Mouse (Mus musculus): ENCODE measurements around the gene F11r. TPM values are rescaled to one million over a fixed set of nuclear protein-coding genes. Genes with fewer than 3 reads are reported as not detected.
"Not testable (repeated sequence)": the region's sequence is repeated elsewhere in the genome, so short reads cannot be mapped to it uniquely, and the experiment has no call there.

Gene F11r
- total RNA-seq, 2 experiments from 2014 or later: 0.33 TPM; not detected in 1

- no peak for ATAC-seq (ENCODE audit: poor library complexity, severe bottlenecking)
Measured at GRCm38 (mm10) chr1:171469678-171470077, 32.3 kb downstream of the F11r start.

- ATAC-seq (ENCODE audit: poor library complexity, severe bottlenecking): peak; percentile 56; the same call in 1 of the 2 replicates
Measured at GRCm38 (mm10) chr1:171470371-171470871, 33.1 kb downstream of the F11r start.

- peak; percentile 89 for ATAC-seq (ENCODE audit: poor library complexity, severe bottlenecking)
Measured at GRCm38 (mm10) chr1:171470896-171471295, 33.6 kb downstream of the F11r start.

- ATAC-seq (ENCODE audit: poor library complexity, severe bottlenecking): no peak
Measured at GRCm38 (mm10) chr1:171471452-171471851, 34.1 kb downstream of the F11r start.

GRCm38 (mm10) chr1:171471941-171472340 is 34.6 kb downstream of the F11r start:
- not testable (repeated sequence) for ATAC-seq (ENCODE audit: poor library complexity, severe bottlenecking)

- no peak for ATAC-seq (ENCODE audit: poor library complexity, severe bottlenecking)
Measured at GRCm38 (mm10) chr1:171473506-171473905, 36.2 kb downstream of the F11r start.

GRCm38 (mm10) chr1:171473920-171474640 is 36.7 kb downstream of the F11r start:
- ATAC-seq (ENCODE audit: poor library complexity, severe bottlenecking): no peak

- ATAC-seq (ENCODE audit: poor library complexity, severe bottlenecking): no peak
Measured at GRCm38 (mm10) chr1:171477123-171477522, 39.8 kb downstream of the F11r start.

GRCm38 (mm10) chr1:171477758-171478545 is 40.6 kb downstream of the F11r start:
- ATAC-seq (ENCODE audit: poor library complexity, severe bottlenecking): peak; percentile 82

GRCm38 (mm10) chr1:171478968-171479367 is 41.6 kb downstream of the F11r start:
- ATAC-seq (ENCODE audit: poor library complexity, severe bottlenecking): peak; percentile 80

- no peak for ATAC-seq (ENCODE audit: poor library complexity, severe bottlenecking)
Measured at GRCm38 (mm10) chr1:171494241-171494640, 56.9 kb downstream of the F11r start.

- ATAC-seq (ENCODE audit: poor library complexity, severe bottlenecking): no peak
Measured at GRCm38 (mm10) chr1:171495371-171495770, 58.0 kb downstream of the F11r start.

GRCm38 (mm10) chr1:171499856-171500255 is 62.5 kb downstream of the F11r start:
- ATAC-seq (ENCODE audit: poor library complexity, severe bottlenecking): no peak

GRCm38 (mm10) chr1:171501016-171501610 is 63.8 kb downstream of the F11r start:
- no peak for ATAC-seq (ENCODE audit: poor library complexity, severe bottlenecking)

- no peak for ATAC-seq (ENCODE audit: poor library complexity, severe bottlenecking)
Measured at GRCm38 (mm10) chr1:171501636-171502080, 64.3 kb downstream of the F11r start.

- ATAC-seq (ENCODE audit: poor library complexity, severe bottlenecking): peak; percentile 44
Measured at GRCm38 (mm10) chr1:171502388-171503249, 65.3 kb downstream of the F11r start.

- ATAC-seq (ENCODE audit: poor library complexity, severe bottlenecking): peak; percentile 74
Measured at GRCm38 (mm10) chr1:171503250-171503591, 65.9 kb downstream of the F11r start, which contains the start of gene Alyref2. Alyref2 (plus strand) TSS chr1:171503478.

GRCm38 (mm10) chr1:171503592-171504291 is 66.4 kb downstream of the F11r start:
- peak; percentile 53 for ATAC-seq (ENCODE audit: poor library complexity, severe bottlenecking)

- no peak for ATAC-seq (ENCODE audit: poor library complexity, severe bottlenecking)
Measured at GRCm38 (mm10) chr1:171504586-171504985, 67.3 kb downstream of the F11r start.

- no peak; the same call in 1 of the 2 replicates for ATAC-seq (ENCODE audit: poor library complexity, severe bottlenecking)
Measured at GRCm38 (mm10) chr1:171513234-171513633, 75.9 kb downstream of the F11r start.
